ENCODE assay signal across 25 mouse cellular contexts in genomic region chr4:143271571-143271970, GRCm38 (mm10). TPM values are rescaled to one million over a fixed set of nuclear protein-coding genes. Genes with fewer than 3 reads are reported as not detected.
DNase-seq lines count a peak whose midpoint lies in the region; ATAC-seq and TF ChIP-seq lines count a peak whose summit lies in the region.
"Had no signal": no experiment of that assay in that cellular context is flagged by ENCODE, and none has a peak within 500 bp of the region (broad histone marks: within the 10 kb centered on the region; RNA-seq: fewer than 3 reads in every experiment).

No protein-coding gene starts in this region.

- no peaks in the 10 kb centered on the region for H3K36me3 ChIP-seq in thymus, adult 2 months (ENCODE audit: control insufficient read depth, insufficient read depth, low read length)
- H3K36me3 ChIP-seq: stomach, embryonic 15.5 days had no signal

- no peak for TF ChIP-seq POLR2A in lung, adult 2 months (IDR thresholded peaks at IDR 0.05; ENCODE audit: borderline replicate concordance, extremely low read depth, low read depth, low read length)
- TF ChIP-seq POLR2A in bone marrow, adult 2 months (IDR thresholded peaks at IDR 0.05; ENCODE audit: borderline replicate concordance, control insufficient read depth, low read depth, low read length): no peak
- TF ChIP-seq POLR2A in thymus, adult 2 months (IDR thresholded peaks at IDR 0.05; ENCODE audit: control insufficient read depth, extremely low read depth, insufficient read depth, low read length, poor library complexity): no peak

- peak; percentile 96 for ATAC-seq in granulocyte monocyte progenitor cell, adult 5-6 weeks (replicated peaks; ENCODE audit: poor library complexity, severe bottlenecking)
- ATAC-seq in monocyte, adult 5-6 weeks (replicated peaks; ENCODE audit: insufficient number of reproducible peaks, low FRiP score, low TSS enrichment, poor library complexity, severe bottlenecking): peak; percentile 27; the same call in 1 of the 2 replicates
- ATAC-seq: forebrain, embryonic 16.5 days had no signal

- no peak overlapping the region for H3K4me3 ChIP-seq in lung, adult 2 months (replicated peaks; ENCODE audit: extremely low read depth, low read depth, low read length)
- no peak overlapping the region for H3K4me3 ChIP-seq in bone marrow, adult 2 months (replicated peaks; ENCODE audit: control insufficient read depth, low read depth, low read length)
- no peak overlapping the region for H3K4me3 ChIP-seq in thymus, adult 2 months (ENCODE audit: control insufficient read depth, insufficient read depth, low read length)
- H3K4me3 ChIP-seq: embryonic facial prominence, embryonic 10.5 days; forebrain, embryonic 10.5 days; heart, embryonic 13.5 days; hindbrain, embryonic 12.5 days; stomach, embryonic 15.5 days had no signal

- TF ChIP-seq CTCF in lung, adult 2 months (IDR thresholded peaks at IDR 0.05; ENCODE audit: insufficient read depth, low read length): no peak
- TF ChIP-seq CTCF in bone marrow, adult 2 months (IDR thresholded peaks at IDR 0.05; ENCODE audit: control insufficient read depth, insufficient read depth, low read length): no peak
- no peak for TF ChIP-seq CTCF in thymus, adult 2 months (IDR thresholded peaks at IDR 0.05; ENCODE audit: borderline replicate concordance, control insufficient read depth, extremely low read depth, insufficient read depth, low read length, poor library complexity)

- peak overlapping the region; percentile 89 for H3K27ac ChIP-seq in bone marrow, adult 2 months (ENCODE audit: control insufficient read depth, insufficient read depth, low read depth, low read length, poor library complexity)
- H3K27ac ChIP-seq in thymus, adult 2 months (ENCODE audit: control insufficient read depth, insufficient read depth, low read length): no peak overlapping the region
- H3K27ac ChIP-seq: embryonic facial prominence, embryonic 10.5 days; forebrain, embryonic 10.5 days; heart, embryonic 13.5 days; hindbrain, embryonic 12.5 days; stomach, embryonic 15.5 days had no signal

- peak; percentile 38 for DNase-seq in lung, postnatal 25 days (ENCODE audit: low spot score)
- no peak for DNase-seq in lung, adult 2 months
- DNase-seq in right cerebral cortex, postnatal 36 days (ENCODE audit: low spot score in 2 of 2): no peak
- no peak for DNase-seq in thymus, adult 2 months
- DNase-seq: adrenal gland, postnatal 10 days; cerebellum, adult 9-10 months; gastrocnemius, postnatal 10 days; heart, adult 11 months; heart, postnatal 14 days; kidney, adult 18-20 months; kidney, postnatal 4 days; lung, embryonic 14.5 days; right cerebral cortex, postnatal 4 days; thymus, postnatal 4 days had no signal

- 70% methylated on average over 6 of the region's 6 CpGs for WGBS in lung, adult 2 months
- WGBS in bone marrow, adult 2 months: 12% methylated on average over 6 of the region's 6 CpGs
- 36% methylated on average over 6 of the region's 6 CpGs for WGBS in thymus, adult 2 months

- H3K27me3 ChIP-seq in thymus, adult 2 months (ENCODE audit: control insufficient read depth, insufficient read depth, low read length): no peaks in the 10 kb centered on the region
- H3K27me3 ChIP-seq: heart, embryonic 13.5 days; hindbrain, embryonic 12.5 days; stomach, embryonic 15.5 days had no signal

- no peaks in the 10 kb centered on the region for H3K4me1 ChIP-seq in lung, adult 2 months (ENCODE audit: control insufficient read depth, insufficient read depth, low read length)
- H3K4me1 ChIP-seq in bone marrow, adult 2 months (ENCODE audit: control insufficient read depth, insufficient read depth, low read length): no peaks in the 10 kb centered on the region; the same call in 1 of the 2 replicates
- no peaks in the 10 kb centered on the region for H3K4me1 ChIP-seq in thymus, adult 2 months (replicated peaks; ENCODE audit: control insufficient read depth, insufficient read depth, low read length)
- H3K4me1 ChIP-seq: embryonic facial prominence, embryonic 10.5 days; forebrain, embryonic 10.5 days; hindbrain, embryonic 12.5 days; stomach, embryonic 15.5 days had no signal

RNA-seq across cellular contexts. Expression of gene Pdpn, which starts 27.8 kb away (rescaled TPM):
- polyA plus RNA-seq in lung, adult 2 months (2012; rRNA removed): 20.8 and 44.8 TPM in 2 replicates
- 14.1 TPM in 1 of 2 replicates, not detected in the other for polyA plus RNA-seq in bone marrow, adult 2 months (2011; ENCODE audit: insufficient read depth, insufficient read length, low replicate concordance, missing spikeins)
- not detected in 2 replicates for total RNA-seq in granulocyte monocyte progenitor cell, adult 5-6 weeks (2014; fragmentation: Nextera tagmentation)
- not detected in 2 replicates for total RNA-seq in granulocyte monocyte progenitor cell, adult 5-6 weeks (2017)
- not detected in 3 replicates for total RNA-seq in monocyte, adult 5-6 weeks (2017)
- 2.1 and 2.2 TPM in 2 replicates for polyA plus RNA-seq in thymus, adult 2 months (2012; rRNA removed)
- total RNA-seq: liver, adult 2 months; MEL had no signal

RNA-seq across cellular contexts. Expression of gene Prdm2, which starts 58.8 kb away (rescaled TPM):
- polyA plus RNA-seq in lung, adult 2 months (2012; rRNA removed): 11.6 and 16.8 TPM in 2 replicates
- 7.9 and 17.7 TPM in 2 replicates for polyA plus RNA-seq in bone marrow, adult 2 months (2011; ENCODE audit: insufficient read depth, insufficient read length, low replicate concordance, missing spikeins)
- 20.5 and 27.8 TPM in 2 replicates for total RNA-seq in granulocyte monocyte progenitor cell, adult 5-6 weeks (2014; fragmentation: Nextera tagmentation)
- total RNA-seq in granulocyte monocyte progenitor cell, adult 5-6 weeks (2017): 11.0 and 12.4 TPM in 2 replicates
- total RNA-seq in monocyte, adult 5-6 weeks (2017): 26.7 to 41.5 TPM (median 30.2 TPM) in 3 replicates
- polyA plus RNA-seq in thymus, adult 2 months (2012; rRNA removed): 26.5 and 26.8 TPM in 2 replicates
